Mouse (Mus musculus): ENCODE measurements around the gene Prkca.

DNA sequence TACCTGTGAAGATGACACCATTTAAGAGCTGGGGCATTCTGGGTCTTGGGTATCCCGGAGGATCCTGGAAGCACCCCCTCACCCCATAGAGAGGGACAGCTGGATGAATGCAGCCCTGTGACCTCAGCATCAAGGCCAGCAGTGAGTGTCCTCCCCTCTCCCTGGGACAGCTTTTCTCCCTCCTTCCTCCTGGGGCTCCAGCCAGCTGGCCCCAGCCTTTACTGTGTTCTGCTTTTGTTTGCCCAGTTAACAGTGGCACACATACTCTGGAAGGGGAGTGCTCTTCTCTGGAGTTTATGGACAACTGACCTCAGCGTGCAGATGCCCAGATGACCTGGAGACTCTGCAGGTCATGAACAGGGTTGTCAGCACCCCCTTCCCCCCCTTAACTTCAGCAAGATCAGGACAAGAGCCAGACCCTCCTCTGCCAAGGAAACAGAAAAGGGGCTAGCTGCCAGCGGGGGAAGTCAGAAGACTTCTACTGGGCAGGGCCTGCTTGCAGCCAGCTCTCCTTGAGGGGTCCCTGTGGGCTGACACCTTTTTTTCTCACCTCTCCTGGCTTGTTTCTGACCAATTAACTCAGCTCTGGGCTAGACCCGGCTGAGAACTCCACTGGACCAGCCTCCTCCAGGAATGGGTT, 439.6 kb downstream of the Prkca start:
- TF ChIP-seq POLR2A (IDR thresholded peaks at IDR 0.05; ENCODE audit: low read depth, low read length) (no peak), CTCF (IDR thresholded peaks at IDR 0.05; ENCODE audit: borderline replicate concordance, insufficient read depth, low read length) (no peak)
